Mouse (Mus musculus) MN1 (cell line): ENCODE results near the gene Ccdc163.
"Not testable (repeated sequence)": the region's sequence is repeated elsewhere in the genome, so short reads cannot be mapped to it uniquely, and the experiment has no call there.

Experiments
- DNase-seq: peaks from one replicate; pipeline ENCODE4 v3.0.0-alpha.2; 2016; ENCODE audit warnings: low spot score

Ccdc163 gene

GRCm38 (mm10) chr4:116708201-116708764, at the start of gene Ccdc163, which contains the start of gene Mmachc:
Gene Ccdc163 (plus strand): TSS chr4:116708509.
Gene Mmachc (minus strand): TSS chr4:116708406.
- DNase-seq = peak; percentile 92

- no peak for DNase-seq
Measured at GRCm38 (mm10) chr4:116659474-116659873, 48.8 kb upstream of the Ccdc163 start.

- not testable (repeated sequence) for DNase-seq
Measured at GRCm38 (mm10) chr4:116659916-116660315, 48.4 kb upstream of the Ccdc163 start.

GRCm38 (mm10) chr4:116660829-116661228, 47.5 kb upstream of the Ccdc163 start:
- no peak for DNase-seq

GRCm38 (mm10) chr4:116661998-116662397, 46.3 kb upstream of the Ccdc163 start:
- no peak for DNase-seq

- no peak for DNase-seq
Measured at GRCm38 (mm10) chr4:116666625-116667024, 41.7 kb upstream of the Ccdc163 start.

GRCm38 (mm10) chr4:116668145-116668544, 40.2 kb upstream of the Ccdc163 start:
- peak; percentile 23 for DNase-seq

- no peak for DNase-seq
Measured at GRCm38 (mm10) chr4:116669291-116669690, 39.0 kb upstream of the Ccdc163 start.

GRCm38 (mm10) chr4:116672785-116673184, 35.5 kb upstream of the Ccdc163 start:
- DNase-seq = no peak

- DNase-seq = not testable (repeated sequence)
Measured at GRCm38 (mm10) chr4:116674761-116675160, 33.5 kb upstream of the Ccdc163 start.

- no peak for DNase-seq
Measured at GRCm38 (mm10) chr4:116676027-116676426, 32.3 kb upstream of the Ccdc163 start.

- no peak for DNase-seq
Measured at GRCm38 (mm10) chr4:116677808-116678207, 30.5 kb upstream of the Ccdc163 start.

GRCm38 (mm10) chr4:116679141-116679540, 29.2 kb upstream of the Ccdc163 start:
- peak; percentile 34 for DNase-seq

GRCm38 (mm10) chr4:116680521-116680920, 27.8 kb upstream of the Ccdc163 start:
- not testable (repeated sequence) for DNase-seq

- DNase-seq = no peak
Measured at GRCm38 (mm10) chr4:116683957-116684356, 24.4 kb upstream of the Ccdc163 start.

- no peak for DNase-seq
Measured at GRCm38 (mm10) chr4:116684665-116685064, 23.6 kb upstream of the Ccdc163 start.

GRCm38 (mm10) chr4:116685402-116686061, 22.8 kb upstream of the Ccdc163 start, which contains the start of gene Prdx1:
Gene Prdx1 (plus strand): TSS chr4:116685544.
- DNase-seq = peak; percentile 88

GRCm38 (mm10) chr4:116687041-116687440, 21.3 kb upstream of the Ccdc163 start:
- DNase-seq = no peak

- no peak for DNase-seq
Measured at GRCm38 (mm10) chr4:116689309-116689876, 18.9 kb upstream of the Ccdc163 start.

- DNase-seq = no peak
Measured at GRCm38 (mm10) chr4:116692146-116692545, 16.2 kb upstream of the Ccdc163 start.

- no peak for DNase-seq
Measured at GRCm38 (mm10) chr4:116693785-116694184, 14.5 kb upstream of the Ccdc163 start.

- no peak for DNase-seq
Measured at GRCm38 (mm10) chr4:116698693-116699342, 9.5 kb upstream of the Ccdc163 start.

GRCm38 (mm10) chr4:116700964-116701363, 7.3 kb upstream of the Ccdc163 start:
- DNase-seq = no peak
